Mouse (Mus musculus) embryonic fibroblast, embryonic 13.5 days (primary cell): Measurements from ENCODE around the gene Dnajb3. TPM values are rescaled to one million over a fixed set of nuclear protein-coding genes. Genes with fewer than 3 reads are reported as not detected.
A peak's percentile ranks its signal among the peaks of the same experiment; 100 is the strongest.

ENCODE experiments used
- H3K27ac ChIP-seq: 2 replicates; pipeline ENCODE4 v1.5.1; 2012; ENCODE audit warnings: low read length, control low read depth, inconsistent platforms; ENCODE audit not compliant: insufficient read depth
- H3K4me1 ChIP-seq: 2 replicates; pipeline ENCODE4 v1.6.1; 2011; ENCODE audit warnings: low read length; ENCODE audit not compliant: control insufficient read depth, insufficient read depth
- H3K4me3 ChIP-seq: 2 replicates; pipeline ENCODE4 v1.5.1; 2011; ENCODE audit warnings: mild to moderate bottlenecking, control low read depth, low read length; ENCODE audit not compliant: insufficient read depth
- CTCF ChIP-seq: IDR thresholded peaks from 2 replicates; pipeline ENCODE4 v1.5.1; 2011; ENCODE audit warnings: mild to moderate bottlenecking, control low read depth, low read length, moderate library complexity, borderline replicate concordance; ENCODE audit not compliant: insufficient read depth
- POLR2A ChIP-seq: IDR thresholded peaks from 2 replicates; pipeline ENCODE4 v1.6.1; 2011; ENCODE audit warnings: low read depth, mild to moderate bottlenecking, control low read depth, low read length, moderate library complexity
- polyA plus RNA-seq: library from polyadenylated mRNA; stranded (reverse); fragments of >200 nt; gene quantifications from 2 replicates; pipeline ENCODE4 v1.2.4, GENCODE M21; 2011; ENCODE audit warnings: low read depth; ENCODE audit not compliant: missing spikeins, insufficient read length

The Dnajb3 gene
- 3.0 and 3.9 TPM in 2 replicates for polyA plus RNA-seq

DNA sequence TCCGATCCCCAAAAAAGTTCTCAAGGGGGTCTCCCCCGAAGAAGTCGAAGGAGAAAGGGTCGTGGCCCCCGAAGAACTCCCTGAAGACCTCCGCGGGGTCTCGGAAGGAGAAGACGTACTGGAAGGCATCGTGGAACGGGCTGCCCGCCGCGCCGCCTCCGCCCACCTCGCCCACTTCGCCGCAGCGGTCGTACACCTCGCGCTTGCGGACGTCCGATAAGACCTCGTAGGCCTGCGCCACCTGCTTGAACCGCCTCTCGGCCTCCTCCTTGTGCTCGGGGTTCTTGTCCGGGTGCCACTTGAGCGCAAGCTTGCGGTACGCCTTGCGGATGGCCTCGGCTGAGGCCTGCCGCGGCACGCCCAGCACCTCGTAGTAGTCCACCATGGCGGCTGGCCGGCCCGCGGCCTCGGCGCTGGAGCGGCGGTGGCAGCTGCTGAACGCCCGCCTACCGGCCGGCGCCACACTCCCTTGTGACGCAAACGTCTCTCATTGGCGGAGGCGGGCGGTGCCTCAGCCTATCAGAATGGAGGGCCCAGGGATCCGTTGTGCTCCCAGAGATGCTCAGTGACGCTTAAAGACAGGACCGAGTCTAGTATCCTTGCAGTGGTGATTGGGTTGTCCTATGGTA lies at the start of gene Dnajb3:
Dnajb3 (minus strand) TSS at position 489 of the 629 bp plus-strand sequence.
- Histone ChIP-seq H3K4me1 (no peaks in the 10 kb centered on the region), H3K27ac (no peak within 1 kb of the TSS), H3K4me3 (peak within 1 kb of the TSS; percentile 44)
- TF ChIP-seq CTCF = no peak
- TF ChIP-seq POLR2A = peak; percentile 76

DNA sequence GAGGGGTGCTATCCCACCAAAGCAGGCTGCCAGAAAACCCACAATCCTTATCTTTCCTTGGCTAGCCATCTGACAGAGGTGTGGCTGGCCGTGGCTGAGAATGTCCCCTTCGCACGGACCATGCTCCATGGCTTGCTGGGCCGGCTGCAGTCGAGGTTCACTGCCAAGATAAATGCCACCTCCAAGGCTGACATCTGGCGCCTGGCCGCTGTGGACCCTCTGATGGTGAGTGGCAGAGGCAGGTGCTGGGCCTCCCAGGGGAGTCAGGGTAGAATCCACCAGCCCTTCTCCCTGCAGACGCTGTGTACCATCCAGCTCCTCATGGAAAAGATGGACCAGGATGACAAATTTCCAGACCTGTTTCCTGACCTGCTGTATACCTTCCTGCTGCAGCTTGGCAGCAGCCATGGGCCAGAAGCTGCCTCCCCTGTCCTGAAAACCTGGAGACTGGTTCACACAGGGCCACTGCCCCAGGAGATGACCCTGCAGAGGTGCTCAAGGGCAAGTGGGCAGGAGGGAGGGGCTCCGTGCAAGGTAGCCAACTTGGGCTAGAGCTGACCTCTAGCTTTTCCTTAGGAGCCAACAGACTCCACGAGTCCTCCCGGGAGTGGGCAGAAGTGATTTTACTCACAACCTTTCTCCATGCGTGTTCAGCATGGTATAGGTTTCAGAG lies 49.3 kb upstream of the Dnajb3 start:
- H3K27ac ChIP-seq = no peak overlapping the region
- TF ChIP-seq CTCF (no peak), POLR2A (no peak)
- no peaks in the 10 kb centered on the region for H3K4me1 ChIP-seq
- no peak overlapping the region for H3K4me3 ChIP-seq

DNA sequence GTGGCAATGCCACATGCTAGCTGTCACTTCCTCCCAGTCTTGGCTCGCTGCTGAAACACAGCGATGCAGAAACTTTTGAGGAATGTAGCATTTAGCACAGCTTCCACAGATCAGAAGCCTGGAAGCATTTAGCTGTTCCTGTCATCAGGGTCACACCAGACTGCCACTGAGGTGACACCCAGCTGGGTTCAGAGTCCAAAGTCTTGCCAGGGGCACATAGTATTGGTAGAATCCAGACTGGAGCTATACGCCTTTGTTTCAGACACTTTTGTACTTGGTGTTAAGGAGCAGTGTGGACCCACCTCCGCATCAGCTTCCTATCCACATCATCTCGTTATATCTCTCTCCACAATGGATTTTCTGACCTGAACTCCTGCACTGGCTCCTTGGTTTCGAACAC lies 48.0 kb upstream of the Dnajb3 start:
- no peak overlapping the region for H3K4me3 ChIP-seq
- TF ChIP-seq CTCF (no peak), POLR2A (no peak)
- no peaks in the 10 kb centered on the region for H3K4me1 ChIP-seq
- H3K27ac ChIP-seq = no peak overlapping the region

DNA sequence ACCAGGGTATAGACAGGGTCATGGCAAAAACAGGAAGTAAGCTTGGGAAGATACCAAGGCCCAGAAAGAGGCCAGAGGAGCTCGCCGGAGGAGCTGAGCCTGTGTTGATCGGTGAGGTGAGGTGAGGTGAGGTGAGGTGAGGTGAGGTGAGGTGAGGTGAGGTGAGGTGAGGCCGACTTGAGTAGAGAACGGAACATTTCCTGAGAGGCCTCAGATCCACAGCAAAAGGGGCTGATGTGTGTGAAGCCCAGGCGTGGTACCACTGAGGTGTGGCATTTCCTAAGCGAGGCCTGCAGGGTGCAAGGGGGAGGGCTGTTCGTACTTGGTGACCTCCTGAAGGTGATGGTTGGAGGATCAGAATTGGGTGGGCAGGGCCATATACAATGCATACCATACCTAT lies 47.5 kb upstream of the Dnajb3 start:
- H3K27ac ChIP-seq = no peak overlapping the region
- TF ChIP-seq CTCF = no peak
- no peak for TF ChIP-seq POLR2A
- no peaks in the 10 kb centered on the region for H3K4me1 ChIP-seq
- no peak overlapping the region for H3K4me3 ChIP-seq

- Histone ChIP-seq H3K4me3 (no peak overlapping the region), H3K27ac (no peak overlapping the region), H3K4me1 (no peaks in the 10 kb centered on the region)
- TF ChIP-seq POLR2A (no peak), CTCF (no peak)
These were observed 44.4 kb upstream of the Dnajb3 start for GRCm38 (mm10) chr1:88250023-88250422.

GRCm38 (mm10) chr1:88249596-88249995 lies 44.0 kb upstream of the Dnajb3 start:
- no peak for TF ChIP-seq CTCF
- no peak for TF ChIP-seq POLR2A
- Histone ChIP-seq H3K4me1 (no peaks in the 10 kb centered on the region), H3K27ac (no peak overlapping the region), H3K4me3 (no peak overlapping the region)

DNA sequence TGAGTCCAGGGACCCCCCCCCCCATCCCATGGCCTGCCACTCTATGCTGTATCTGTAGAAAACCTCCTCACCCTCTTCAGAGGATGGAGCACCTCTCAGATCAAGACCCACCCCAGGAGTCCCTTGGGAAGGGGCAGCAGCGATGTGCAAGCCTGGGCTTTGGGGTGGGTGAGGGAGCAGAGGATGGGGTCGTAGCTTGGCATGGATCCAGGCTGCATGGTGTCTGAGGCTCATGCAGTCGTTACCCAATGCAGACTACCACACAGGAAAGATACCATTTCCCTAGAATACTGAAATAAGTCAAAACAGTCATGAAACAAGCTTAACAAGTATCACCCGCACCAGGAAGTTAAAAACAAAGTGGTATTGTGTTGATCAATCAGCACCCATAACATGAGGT lies 43.1 kb upstream of the Dnajb3 start:
- H3K4me3 ChIP-seq = no peak overlapping the region
- no peaks in the 10 kb centered on the region for H3K4me1 ChIP-seq
- TF ChIP-seq POLR2A = no peak
- no peak for TF ChIP-seq CTCF
- no peak overlapping the region for H3K27ac ChIP-seq

- no peak for TF ChIP-seq POLR2A
- TF ChIP-seq CTCF = no peak
These were observed 42.1 kb upstream of the Dnajb3 start for GRCm38 (mm10) chr1:88247660-88248059.

DNA sequence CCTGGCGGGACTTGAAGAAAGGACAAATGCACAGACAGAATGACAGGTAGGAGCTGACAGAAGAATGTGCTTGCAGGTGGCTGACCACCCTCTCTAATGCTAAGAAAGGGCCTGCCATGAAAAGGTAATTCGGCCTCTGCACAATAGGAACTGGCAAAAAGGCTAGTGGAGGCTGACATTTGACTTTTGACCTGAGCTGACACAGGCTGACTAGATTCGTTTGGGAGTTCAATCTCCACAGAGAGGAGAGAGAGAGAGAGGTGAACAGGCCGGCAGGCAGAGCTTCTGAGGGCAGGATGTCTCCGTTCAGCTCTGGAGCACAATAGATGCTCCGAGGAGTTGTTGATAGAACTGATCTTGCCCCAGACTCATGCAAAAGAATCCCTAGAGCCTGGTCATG lies 40.8 kb upstream of the Dnajb3 start:
- Histone ChIP-seq H3K4me3 (no peak overlapping the region), H3K27ac (no peak overlapping the region), H3K4me1 (no peaks in the 10 kb centered on the region)
- no peak for TF ChIP-seq POLR2A
- no peak for TF ChIP-seq CTCF

More at GRCm38 (mm10) chr1:88247660-88248059, 42.1 kb upstream of the Dnajb3 start:
- no peak overlapping the region for H3K4me3 ChIP-seq
- H3K4me1 ChIP-seq = no peaks in the 10 kb centered on the region
- no peak overlapping the region for H3K27ac ChIP-seq

DNA sequence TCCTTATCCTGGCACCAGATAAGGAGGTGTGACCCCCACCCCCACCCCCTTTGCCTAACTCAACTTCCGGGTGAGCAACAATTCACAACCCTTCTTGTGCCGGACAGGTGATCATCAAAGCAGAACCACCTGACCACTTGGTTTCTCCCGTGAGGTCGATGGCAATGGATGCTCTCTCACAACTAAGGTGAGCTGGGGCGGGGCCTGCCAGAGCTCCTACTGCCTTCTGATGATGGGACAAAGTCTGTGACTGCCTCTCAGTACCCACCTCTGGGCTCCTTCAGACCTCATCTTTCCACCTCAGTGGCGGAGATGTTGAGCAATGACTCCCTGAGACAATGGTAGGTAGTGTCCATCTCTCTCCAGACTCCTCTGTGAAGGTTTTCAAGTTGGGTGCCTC lies 40.3 kb upstream of the Dnajb3 start:
- Histone ChIP-seq H3K4me3 (no peak overlapping the region), H3K27ac (no peak overlapping the region), H3K4me1 (no peaks in the 10 kb centered on the region)
- no peak for TF ChIP-seq POLR2A
- TF ChIP-seq CTCF = no peak
